Mouse (Mus musculus) brown adipose tissue, adult 24 weeks (tissue): ENCODE measurements around the gene Ctsw. TPM values are rescaled to one million over a fixed set of nuclear protein-coding genes. Genes with fewer than 3 reads are reported as not detected.

Experiments used
- H3K27ac ChIP-seq: fragments of 200-500 bp; replicated peaks from 2 replicates; pipeline ENCODE4 v1.5.1; 2012; ENCODE audit warnings: low read depth, mild to moderate bottlenecking, low read length
- H3K4me1 ChIP-seq: fragments of 200-500 bp; 2 replicates; pipeline ENCODE4 v1.6.1; 2012; ENCODE audit warnings: low read length, mixed read lengths; ENCODE audit not compliant: control insufficient read depth, insufficient read depth, insufficient read length
- H3K4me3 ChIP-seq: fragments of 200-500 bp; 2 replicates; pipeline ENCODE4 v1.5.1; 2012; ENCODE audit warnings: low read depth, mild to moderate bottlenecking, low read length, moderate library complexity; ENCODE audit not compliant: insufficient read depth
- polyA plus RNA-seq: library from polyadenylated mRNA; stranded (reverse); fragments of >200 nt; gene quantifications from 2 replicates; pipeline ENCODE4 v1.2.4, GENCODE M21; 2012; ENCODE audit not compliant: missing spikeins, insufficient read depth, insufficient read length

The Ctsw gene
- polyA plus RNA-seq, 1 experiment, result not detected

GRCm38 (mm10) chr19:5459019-5459418, 9.3 kb downstream of the Ctsw start:
- H3K4me1 ChIP-seq, result no peaks in the 10 kb centered on the region; the same call in 1 of the 2 replicates
- H3K27ac ChIP-seq, result peak overlapping the region; percentile 96
- no peak overlapping the region for H3K4me3 ChIP-seq

GRCm38 (mm10) chr19:5457746-5458442, 10.4 kb downstream of the Ctsw start, which contains the start of gene Ccdc85b:
Ccdc85b (minus strand) TSS chr19:5457894.
- Histone ChIP-seq H3K27ac (peak within 1 kb of the TSS; percentile 96), H3K4me3 (peak within 1 kb of the TSS; percentile 86), H3K4me1 (peaks cover 2% of the 10 kb centered on the region)

DNA sequence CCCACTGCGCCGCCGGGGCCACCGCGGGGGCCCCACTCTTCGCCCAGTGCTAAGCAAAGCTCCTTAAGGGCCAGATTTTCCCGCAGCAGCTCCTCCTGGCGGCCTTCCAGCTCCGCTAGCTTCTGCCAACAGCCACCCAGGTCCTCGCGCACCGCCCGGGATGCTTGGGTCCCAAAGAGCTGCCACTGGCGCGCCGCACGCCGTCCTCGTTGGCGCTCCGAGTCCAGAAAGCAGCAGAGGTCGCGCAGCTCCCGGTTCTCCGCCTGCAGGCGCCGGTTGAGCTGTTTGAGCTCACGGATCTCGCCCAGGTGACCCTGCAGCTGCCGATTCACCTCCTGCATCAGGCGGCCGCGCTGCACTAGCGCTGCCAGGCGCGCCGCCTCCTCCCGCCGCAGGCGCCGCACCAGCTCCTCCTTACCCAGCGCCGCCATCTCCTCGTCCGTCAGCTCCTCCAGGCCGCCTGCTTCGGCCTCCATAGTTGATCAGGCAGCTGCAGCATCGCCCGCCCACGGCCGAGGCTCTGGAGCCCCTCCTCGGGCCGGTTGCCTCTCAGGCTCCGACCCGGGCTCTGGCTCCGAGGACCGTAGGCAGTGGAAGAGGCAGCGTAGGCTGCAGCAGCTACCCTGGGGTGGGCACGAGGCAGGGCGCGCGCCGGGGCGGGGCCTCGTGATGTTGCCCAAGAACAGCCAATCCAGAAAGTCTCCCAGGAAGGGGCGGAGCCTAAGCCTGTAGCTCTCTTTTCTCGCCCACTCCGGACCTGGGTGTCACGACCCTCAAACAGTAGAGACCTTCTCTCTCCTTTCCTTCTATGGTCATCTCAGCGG, 11.2 kb downstream of the Ctsw start:
- H3K27ac ChIP-seq, result peak overlapping the region; percentile 96
- peak overlapping the region; percentile 86 for H3K4me3 ChIP-seq
- peaks cover 2% of the 10 kb centered on the region for H3K4me1 ChIP-seq

DNA sequence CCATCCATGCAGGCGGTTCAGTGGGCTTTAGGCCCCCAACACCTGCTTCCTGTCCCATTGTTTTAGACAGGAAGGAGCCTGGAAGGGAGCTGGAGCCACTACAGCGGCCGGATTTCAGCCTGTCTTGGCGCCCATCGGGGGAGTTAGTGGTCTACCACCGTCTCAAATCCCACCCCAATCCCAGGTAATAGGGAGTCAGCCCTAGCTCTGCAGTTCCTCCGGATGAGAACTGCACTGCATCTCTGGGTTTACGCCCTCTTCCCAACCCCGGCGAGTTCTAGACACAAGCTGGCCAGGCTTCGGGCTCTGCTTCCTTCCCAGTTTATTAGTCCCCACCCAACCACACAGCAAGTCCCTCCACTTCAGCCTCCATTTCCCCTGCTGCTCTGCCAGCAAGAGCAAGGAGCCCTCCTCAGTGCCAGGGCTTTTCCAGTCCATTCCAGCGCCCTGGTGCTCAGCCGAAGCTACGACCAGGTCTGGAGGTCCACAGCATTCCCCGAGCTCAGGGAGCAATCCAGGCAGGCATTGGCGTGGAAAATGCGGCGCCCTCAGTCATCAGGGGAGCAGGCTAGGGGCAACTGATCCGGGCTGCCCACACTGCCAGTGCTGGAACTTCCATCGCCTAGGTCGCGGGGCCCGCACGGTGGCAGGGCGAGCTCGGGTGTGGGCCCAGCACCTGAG, 11.9 kb downstream of the Ctsw start:
- Histone ChIP-seq H3K4me1 (peaks cover 2% of the 10 kb centered on the region), H3K27ac (peak overlapping the region; percentile 96), H3K4me3 (peak overlapping the region; percentile 86)

GRCm38 (mm10) chr19:5455568-5455967, 12.7 kb downstream of the Ctsw start:
- peak overlapping the region; percentile 86 for H3K4me3 ChIP-seq
- H3K27ac ChIP-seq, result peak overlapping the region; percentile 84
- H3K4me1 ChIP-seq, result peaks cover 2% of the 10 kb centered on the region

DNA sequence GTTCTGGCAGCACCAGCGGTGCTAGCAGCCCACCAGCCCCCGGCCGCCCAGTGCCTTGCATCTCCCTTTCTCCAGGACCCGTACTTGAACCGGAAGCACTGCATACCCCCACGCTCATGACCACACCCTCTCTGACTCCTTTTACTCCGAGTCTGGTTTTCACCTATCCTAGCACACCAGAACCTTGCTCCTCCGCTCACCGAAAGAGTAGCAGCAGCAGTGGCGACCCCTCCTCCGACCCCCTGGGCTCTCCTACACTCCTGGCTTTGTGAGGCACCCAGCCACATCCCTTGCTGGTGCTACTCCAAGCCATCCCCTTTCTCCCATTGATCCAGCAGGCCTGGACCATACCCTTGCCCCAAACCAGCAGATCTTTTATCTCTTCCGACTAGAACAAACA, 13.3 kb downstream of the Ctsw start:
- peak overlapping the region; percentile 86 for H3K4me3 ChIP-seq
- peaks cover 2% of the 10 kb centered on the region for H3K4me1 ChIP-seq
- peak overlapping the region; percentile 84; the same call in 1 of the 2 replicates for H3K27ac ChIP-seq

DNA sequence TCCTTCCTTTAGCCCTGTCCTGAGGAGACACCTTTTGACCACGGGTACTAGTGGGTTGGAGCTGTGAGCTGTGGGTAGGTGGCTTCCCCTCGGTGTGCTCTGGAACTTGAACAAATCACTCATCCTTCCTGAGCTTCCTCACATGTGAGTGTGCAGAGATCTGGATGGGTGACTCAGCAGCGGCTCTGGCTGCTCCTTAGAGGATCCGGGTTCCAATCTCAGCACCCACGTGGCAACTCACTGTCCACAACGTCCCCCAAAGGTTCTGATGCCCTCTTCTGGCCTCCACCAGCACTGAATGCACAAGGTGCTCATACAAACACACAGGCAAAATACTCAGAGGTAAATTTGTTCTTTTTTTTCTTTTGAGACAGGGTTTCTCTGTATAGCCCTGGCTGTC, 16.5 kb downstream of the Ctsw start:
- peaks cover 11% of the 10 kb centered on the region for H3K4me1 ChIP-seq
- H3K4me3 ChIP-seq, result no peak overlapping the region
- H3K27ac ChIP-seq, result no peak overlapping the region

DNA sequence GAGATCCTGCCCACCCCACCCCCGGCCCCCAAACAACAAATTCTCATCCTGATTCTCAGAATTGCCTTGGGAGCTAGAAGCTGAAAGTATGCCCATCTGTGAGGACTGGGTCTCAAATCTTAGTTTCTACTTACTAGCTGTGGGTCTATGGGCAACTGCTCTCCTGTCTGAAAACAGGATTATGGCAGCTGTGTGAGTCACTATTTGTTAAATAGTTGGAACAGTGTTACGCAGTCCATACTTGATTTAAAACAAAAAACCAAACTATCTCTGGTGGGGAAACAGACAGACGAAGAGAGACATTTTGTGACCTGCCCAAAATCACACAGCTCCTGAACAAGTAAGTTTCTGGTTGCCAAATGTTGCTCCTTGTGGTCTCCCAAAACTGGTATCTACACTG, 18.6 kb downstream of the Ctsw start:
- H3K27ac ChIP-seq, result no peak overlapping the region
- no peak overlapping the region for H3K4me3 ChIP-seq
- peaks cover 11% of the 10 kb centered on the region for H3K4me1 ChIP-seq

DNA sequence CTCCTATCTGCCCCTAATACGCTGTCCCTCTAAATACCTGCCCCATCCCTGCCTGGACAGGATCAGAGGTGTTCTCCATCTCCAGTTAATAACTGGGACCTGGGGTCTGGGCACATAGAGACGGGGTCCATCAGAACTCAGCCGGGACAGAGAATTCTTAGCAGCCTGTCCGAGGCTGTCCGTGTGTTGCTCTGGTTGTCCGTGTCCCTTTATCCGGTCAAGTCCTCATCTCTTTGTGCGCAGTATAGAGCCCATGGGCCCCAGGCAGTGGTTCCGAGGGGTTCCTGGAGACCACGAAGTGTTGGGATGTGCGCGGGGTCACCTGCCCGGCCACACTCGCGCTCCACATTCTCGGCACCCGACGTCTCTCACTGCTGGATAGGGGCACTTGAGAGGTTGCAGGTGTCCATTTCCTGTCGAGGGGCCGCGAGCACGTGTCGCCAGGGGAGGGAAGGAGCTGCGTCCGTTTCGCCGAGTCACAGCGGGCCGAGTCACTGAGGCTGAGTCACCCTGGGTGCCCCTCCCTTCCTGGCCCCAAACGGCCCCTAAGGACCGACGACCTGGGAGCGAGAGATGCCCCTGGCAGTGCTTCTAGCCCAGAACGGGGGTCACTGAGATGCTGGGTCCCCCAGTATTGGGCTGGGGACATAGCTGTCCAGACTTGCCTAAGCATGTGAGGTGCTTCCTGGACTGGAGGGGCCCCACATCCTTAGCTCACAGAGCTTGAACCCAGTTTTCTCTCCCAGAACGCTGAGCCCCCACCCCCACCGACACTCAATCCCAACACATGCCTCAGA, 19.8 kb downstream of the Ctsw start:
- Histone ChIP-seq H3K27ac (no peak overlapping the region), H3K4me3 (peak overlapping the region; percentile 81)

GRCm38 (mm10) chr19:5447515-5448353, 20.6 kb downstream of the Ctsw start, which contains the start of gene Fosl1:
Fosl1 (plus strand) TSS chr19:5447547.
- Histone ChIP-seq H3K4me1 (peaks cover 9% of the 10 kb centered on the region; the same call in 1 of the 2 replicates), H3K27ac (no peak within 1 kb of the TSS), H3K4me3 (peak within 1 kb of the TSS; percentile 81)

More for the DNA sequence above, 19.8 kb downstream of the Ctsw start:
- H3K4me1 ChIP-seq, result peaks cover 9% of the 10 kb centered on the region; the same call in 1 of the 2 replicates

DNA sequence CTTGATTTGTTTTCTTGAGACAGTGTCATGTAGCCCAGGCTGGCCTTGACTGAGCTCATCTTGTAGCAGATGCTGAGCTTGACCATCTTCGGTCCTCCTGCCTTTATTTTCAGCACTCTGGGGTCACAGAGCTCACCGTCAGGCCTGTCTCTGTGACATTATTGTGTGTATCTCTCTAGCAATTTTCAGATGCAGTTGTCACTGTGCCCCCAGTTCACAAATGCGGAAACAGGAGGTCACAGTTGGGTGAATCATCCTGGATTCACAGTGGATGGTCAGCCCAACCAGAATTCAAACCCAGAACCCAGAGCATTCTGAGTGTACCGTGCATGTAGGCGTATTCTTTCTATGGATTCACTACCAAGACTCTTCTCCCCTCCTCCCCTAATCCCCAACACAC, 22.6 kb downstream of the Ctsw start:
- no peak overlapping the region for H3K27ac ChIP-seq
- peaks cover 9% of the 10 kb centered on the region; the same call in 1 of the 2 replicates for H3K4me1 ChIP-seq
- H3K4me3 ChIP-seq, result no peak overlapping the region

DNA sequence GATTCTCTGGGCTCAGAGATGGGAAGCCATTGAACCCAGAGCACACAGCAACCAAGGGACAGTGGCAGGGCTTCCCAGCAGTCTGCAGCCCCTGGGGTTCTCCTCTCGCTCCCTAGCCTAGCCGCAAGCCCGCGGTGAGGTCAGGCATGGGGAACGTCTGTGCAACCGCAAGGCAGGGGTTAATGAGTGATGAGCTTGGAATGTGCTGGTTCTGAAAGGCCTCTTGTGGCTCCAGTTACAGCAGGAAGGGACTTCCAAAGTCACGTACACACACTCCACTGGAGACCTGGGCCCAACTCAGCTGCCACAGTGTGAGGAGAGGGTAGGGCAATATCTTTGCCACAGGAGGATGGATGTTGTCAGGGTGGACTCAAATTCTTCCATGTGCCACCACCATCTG, 23.4 kb downstream of the Ctsw start:
- Histone ChIP-seq H3K4me1 (peaks cover 9% of the 10 kb centered on the region; the same call in 1 of the 2 replicates), H3K4me3 (no peak overlapping the region), H3K27ac (no peak overlapping the region)

DNA sequence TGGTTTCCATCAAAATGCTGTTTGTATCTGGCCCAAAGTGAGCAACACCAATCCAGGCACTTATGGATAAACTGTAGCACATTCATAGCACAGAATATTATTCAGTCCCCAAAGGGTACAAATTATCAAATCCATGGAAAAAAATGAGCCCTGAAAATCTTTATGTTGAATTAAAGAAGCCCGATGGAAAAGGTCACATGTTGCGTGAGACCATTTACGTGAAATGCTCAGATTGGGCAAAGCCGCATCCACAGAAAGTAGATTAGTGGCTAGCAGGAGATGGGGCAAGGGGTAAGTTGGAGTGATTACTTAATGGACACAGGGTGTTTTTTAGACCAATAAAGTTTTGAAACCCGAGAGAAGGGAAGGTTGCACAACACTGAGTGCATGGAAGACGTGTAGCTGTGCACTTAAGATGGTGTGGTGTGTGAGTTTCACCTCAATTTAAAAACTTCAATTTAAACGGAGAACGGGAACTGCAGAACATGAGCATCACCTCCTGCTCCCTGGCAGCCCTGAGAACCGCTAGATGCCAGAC, 23.9 kb downstream of the Ctsw start:
- peaks cover 9% of the 10 kb centered on the region; the same call in 1 of the 2 replicates for H3K4me1 ChIP-seq
- H3K27ac ChIP-seq, result no peak overlapping the region
- no peak overlapping the region for H3K4me3 ChIP-seq
